Mouse (Mus musculus) G1E (cell line): Measurements from ENCODE around the gene Ms4a4a.

Experiments used
- CTCF ChIP-seq: IDR thresholded peaks from 2 replicates; pipeline ENCODE4 v1.5.1; 2012; ENCODE audit warnings: low read depth, low read length, inconsistent platforms, mixed read lengths
- GATA1 ChIP-seq: IDR thresholded peaks from 2 replicates; pipeline ENCODE4 v1.6.1; 2012; ENCODE audit warnings: borderline replicate concordance, low read length, inconsistent platforms, mixed read lengths
- GATA2 ChIP-seq: IDR thresholded peaks from 2 replicates; pipeline ENCODE4 v1.6.1; 2012; ENCODE audit warnings: low read depth, low read length, inconsistent platforms, borderline replicate concordance

DNA sequence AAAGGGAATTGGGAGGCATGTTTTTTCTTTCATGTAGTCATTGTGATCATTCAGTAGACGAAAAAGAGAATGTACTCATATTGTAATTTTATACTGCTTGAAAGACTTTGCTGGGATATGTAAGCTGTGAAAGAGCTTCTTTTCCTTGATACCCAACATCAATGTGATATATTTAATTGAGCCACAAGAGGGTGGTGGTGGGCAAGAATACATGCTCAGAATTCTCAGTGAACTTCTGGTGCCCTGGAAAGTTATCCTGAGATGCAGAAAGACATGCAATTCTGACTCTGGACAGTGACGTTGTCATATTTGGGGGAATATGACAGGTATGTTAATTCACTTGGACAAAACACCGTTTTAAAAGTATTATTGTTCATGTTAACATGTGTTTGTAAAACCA is 15.2 kb upstream of the Ms4a4a start:
- TF ChIP-seq CTCF (no peak), GATA1 (no peak), GATA2 (no peak)
